Comparison of ENCODE assay signal across 8 mouse cellular contexts in the genomic region with DNA sequence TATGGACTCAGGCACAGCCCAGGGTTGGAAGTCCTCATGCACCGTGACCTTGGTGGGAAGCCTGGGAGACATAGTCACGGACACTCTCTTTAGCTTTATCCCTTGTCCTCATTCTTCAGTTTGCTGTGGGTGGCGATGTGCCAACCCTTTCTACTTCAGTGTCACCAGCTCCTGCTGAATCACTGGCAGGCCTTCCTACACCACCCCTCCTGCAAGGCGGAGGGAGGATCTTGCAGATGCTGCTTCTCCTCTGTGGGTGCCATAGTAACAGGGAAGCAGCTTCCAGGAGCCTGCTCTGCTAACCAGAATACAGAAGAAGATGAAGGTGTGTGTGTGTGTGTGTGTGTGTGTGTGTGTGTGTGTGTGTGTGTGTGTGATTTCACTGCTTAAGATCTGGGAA. TPM values are rescaled to one million over a fixed set of nuclear protein-coding genes. Genes with fewer than 3 reads are reported as not detected.
DNase-seq lines count a peak whose midpoint lies in the region; ATAC-seq and TF ChIP-seq lines count a peak whose summit lies in the region.

No protein-coding gene starts in this region.

- H3K4me1 ChIP-seq in forebrain, embryonic 11.5 days (replicated peaks; ENCODE audit: control insufficient read depth, insufficient read depth, low read length) = no peaks in the 10 kb centered on the region
- no peaks in the 10 kb centered on the region for H3K4me1 ChIP-seq in forebrain, embryonic 10.5 days
- peaks cover 9 to 12% of the 10 kb centered on the region in 2 experiments for H3K4me1 ChIP-seq in MEL (ENCODE audit: control insufficient read depth in 1 of 2, insufficient read depth in 2 of 2, low read length in 2 of 2)

- TF ChIP-seq POLR2A in MEL (IDR thresholded peaks at IDR 0.05; ENCODE audit: control insufficient read depth in 1 of 2, insufficient read depth in 1 of 2, low read depth in 1 of 2, low read length in 2 of 2, poor library complexity in 1 of 2) = no peak

- H3K9ac ChIP-seq in forebrain, embryonic 11.5 days (ENCODE audit: low read length) = no peak overlapping the region
- H3K9ac ChIP-seq in MEL (ENCODE audit: control insufficient read depth, low read depth, low read length, poor library complexity, severe bottlenecking) = no peak overlapping the region

- TF ChIP-seq EP300 in MEL (IDR thresholded peaks at IDR 0.05; ENCODE audit: low read depth in 1 of 2, low read length in 2 of 2) = no peak

- no peak for TF ChIP-seq CTCF in MEL (IDR thresholded peaks at IDR 0.05 in 2 of 3, conservative IDR thresholded peaks at IDR 0.05 in 1 of 3; ENCODE audit: control insufficient read depth in 1 of 3, insufficient read depth in 1 of 3, low read depth in 2 of 3, low read length in 3 of 3, poor library complexity in 1 of 3, severe bottlenecking in 1 of 3)

- H3K4me2 ChIP-seq in forebrain, embryonic 11.5 days (ENCODE audit: low read depth, low read length, severe bottlenecking) = no peak overlapping the region

- H3K4me3 ChIP-seq in forebrain, embryonic 11.5 days (ENCODE audit: low read depth, low read length) = no peak overlapping the region
- H3K4me3 ChIP-seq in forebrain, embryonic 10.5 days = no peak overlapping the region
- H3K4me3 ChIP-seq in MEL (ENCODE audit: control insufficient read depth in 1 of 2, insufficient read depth in 1 of 2, low read depth in 2 of 2, low read length in 2 of 2) = no peak overlapping the region

- H3K27me3 ChIP-seq in forebrain, embryonic 11.5 days (ENCODE audit: control insufficient read depth, insufficient read depth, low read length) = no peaks in the 10 kb centered on the region
- no peaks in the 10 kb centered on the region for H3K27me3 ChIP-seq in forebrain, embryonic 10.5 days (ENCODE audit: poor library complexity, severe bottlenecking)
- H3K27me3 ChIP-seq in MEL (ENCODE audit: control insufficient read depth in 1 of 2, insufficient read depth in 2 of 2, low read length in 2 of 2) = peaks cover 0 to 2% of the 10 kb centered on the region in 2 experiments; a peak in 2 of 4 replicates

- no peaks in the 10 kb centered on the region for H3K36me3 ChIP-seq in forebrain, embryonic 11.5 days (ENCODE audit: control insufficient read depth, insufficient read depth, low read length)
- H3K36me3 ChIP-seq in forebrain, embryonic 10.5 days (replicated peaks) = no peaks in the 10 kb centered on the region
- no peaks in the 10 kb centered on the region; a peak in 2 of 4 replicates for H3K36me3 ChIP-seq in MEL (ENCODE audit: control insufficient read depth in 1 of 2, insufficient read depth in 2 of 2, low read length in 2 of 2)

- peaks cover under 1% of the 10 kb centered on the region for H3K79me2 ChIP-seq in MEL (ENCODE audit: control insufficient read depth, insufficient read depth, low read length, poor library complexity)

- peak; percentile 39 for DNase-seq in forebrain, embryonic 11.5 days (ENCODE audit: low spot score)
- no peak for DNase-seq in forebrain, embryonic 10.5 days (ENCODE audit: extremely low spot score, low spot score)
- DNase-seq in MEL (ENCODE audit: low read depth, low spot score) = peak; percentile 61
- DNase-seq in frontal cortex, postnatal 10 days (ENCODE audit: low spot score in 2 of 2) = peak; percentile 74 to 92
- peak; percentile 84 to 85 for DNase-seq in left cerebral cortex, postnatal 10 days (ENCODE audit: extremely low spot score in 1 of 2, low spot score in 2 of 2)
- DNase-seq in yolk sac, embryonic 10.5 days (ENCODE audit: low spot score) = no peak
- no peak for DNase-seq in heart, postnatal 25 days (ENCODE audit: low spot score)
- DNase-seq in spleen, adult 18-20 months = no peak

- no peaks in the 10 kb centered on the region for H3K9me3 ChIP-seq in forebrain, embryonic 11.5 days (ENCODE audit: control insufficient read depth, low read length)
- H3K9me3 ChIP-seq in forebrain, embryonic 10.5 days = no peaks in the 10 kb centered on the region
- no peaks in the 10 kb centered on the region for H3K9me3 ChIP-seq in MEL (replicated peaks; ENCODE audit: insufficient read depth, low read length)

- TF ChIP-seq RAD21 in MEL (IDR thresholded peaks at IDR 0.05; ENCODE audit: low read depth, low read length) = no peak

- no peak overlapping the region for H3K27ac ChIP-seq in forebrain, embryonic 11.5 days (ENCODE audit: low read depth, low read length)
- H3K27ac ChIP-seq in forebrain, embryonic 10.5 days = no peak overlapping the region
- no peak overlapping the region for H3K27ac ChIP-seq in MEL (ENCODE audit: control insufficient read depth, low read depth, low read length)

- WGBS in forebrain, embryonic 11.5 days = 65% methylated on average over 4 of the region's 4 CpGs
- 74% methylated on average over 4 of the region's 4 CpGs for WGBS in forebrain, embryonic 10.5 days

- no peak for ATAC-seq in forebrain, embryonic 11.5 days (replicated peaks; ENCODE audit: low FRiP score)

- intact Hi-C loops in left cerebral cortex, postnatal 10 days (cut with DNase I) = no loop called here
- intact Hi-C loops in heart, postnatal 25 days (cut with DNase I) = no loop called here

TF ChIP-seq in MEL, 35 proteins besides CTCF, POLR2A, EP300 and RAD21:
- no peak for TF ChIP-seq HCFC1 (IDR thresholded peaks at IDR 0.05; ENCODE audit: low read depth, low read length)
- TF ChIP-seq NRF1 (IDR thresholded peaks at IDR 0.05; ENCODE audit: insufficient read depth, low read depth, low read length, poor library complexity, severe bottlenecking) = no peak
- TF ChIP-seq RCOR1 (IDR thresholded peaks at IDR 0.05; ENCODE audit: low read depth, low read length) = no peak
- TF ChIP-seq GATA1 (IDR thresholded peaks at IDR 0.05; ENCODE audit: low read depth, low read length) = no peak
- no peak for TF ChIP-seq SIN3A (IDR thresholded peaks at IDR 0.05; ENCODE audit: low read length)
- no peak for TF ChIP-seq NELFE (IDR thresholded peaks at IDR 0.05; ENCODE audit: low read depth, low read length)
- no peak for TF ChIP-seq GABPA (IDR thresholded peaks at IDR 0.05; ENCODE audit: low read depth, low read length)
- no peak for TF ChIP-seq TCF12 (IDR thresholded peaks at IDR 0.05; ENCODE audit: low read depth, low read length)
- TF ChIP-seq USF1 (IDR thresholded peaks at IDR 0.05; ENCODE audit: low read depth, low read length) = no peak
- TF ChIP-seq ZNF384 (IDR thresholded peaks at IDR 0.05; ENCODE audit: low read depth, low read length) = no peak
- no peak for TF ChIP-seq SMC3 (IDR thresholded peaks at IDR 0.05; ENCODE audit: low read depth, low read length)

RNA-seq across cellular contexts. Expression of a gene that starts 4.8 kb away (rescaled TPM):
- 142 and 146 TPM in 2 replicates for polyA plus RNA-seq in forebrain, embryonic 11.5 days (2014; fragmentation: Nextera tagmentation; extraction: Ambion mirVana)
- polyA plus RNA-seq in forebrain, embryonic 10.5 days (2016; fragmentation: Nextera tagmentation; extraction: Ambion mirVana) = 152 and 155 TPM in 2 replicates
- total RNA-seq in MEL (2012; rRNA removed) = 83.1 and 85.0 TPM in 2 replicates
- polyA plus RNA-seq in MEL (2012; ENCODE audit: insufficient read depth in 1 of 2, insufficient read length in 2 of 2, low read depth in 1 of 2, low replicate concordance in 2 of 2, missing spikeins in 1 of 2) = 100 to 1,000 TPM; 117 to 681 TPM
- total RNA-seq in left cerebral cortex, postnatal 10 days (2021) = 100 to 1,000 TPM; 183 to 198 TPM
- total RNA-seq in heart, postnatal 25 days (2021) = 10 to 100 TPM; 42.6 to 46.1 TPM

RNA-seq across cellular contexts. Expression of a gene that starts 30.9 kb away (rescaled TPM):
- 56.9 and 59.0 TPM in 2 replicates for polyA plus RNA-seq in forebrain, embryonic 11.5 days (2014; fragmentation: Nextera tagmentation; extraction: Ambion mirVana)
- polyA plus RNA-seq in forebrain, embryonic 10.5 days (2016; fragmentation: Nextera tagmentation; extraction: Ambion mirVana) = 61.5 and 65.3 TPM in 2 replicates
- 26.3 and 26.8 TPM in 2 replicates for total RNA-seq in MEL (2012; rRNA removed)
- polyA plus RNA-seq in MEL (2012; ENCODE audit: insufficient read depth in 1 of 2, insufficient read length in 2 of 2, low read depth in 1 of 2, low replicate concordance in 2 of 2, missing spikeins in 1 of 2) = 10 to 100 TPM in 1 of 2 experiments, not detected in 1; 23.6 TPM
- total RNA-seq in left cerebral cortex, postnatal 10 days (2021) = 10 to 100 TPM; 25.8 to 27.3 TPM
- 10 to 100 TPM in 1 of 2 experiments, 1 to 10 TPM in 1; 8.5 to 10.3 TPM for total RNA-seq in heart, postnatal 25 days (2021)

RNA-seq across cellular contexts. Expression of a gene that starts 31.9 kb away (rescaled TPM):
- 1,299 and 1,307 TPM in 2 replicates for polyA plus RNA-seq in forebrain, embryonic 11.5 days (2014; fragmentation: Nextera tagmentation; extraction: Ambion mirVana)
- polyA plus RNA-seq in forebrain, embryonic 10.5 days (2016; fragmentation: Nextera tagmentation; extraction: Ambion mirVana) = 1,473 and 1,500 TPM in 2 replicates
- 726 and 879 TPM in 2 replicates for total RNA-seq in MEL (2012; rRNA removed)
- polyA plus RNA-seq in MEL (2012; ENCODE audit: insufficient read depth in 1 of 2, insufficient read length in 2 of 2, low read depth in 1 of 2, low replicate concordance in 2 of 2, missing spikeins in 1 of 2) = 100 to 1,000 TPM; 201 to 652 TPM
- total RNA-seq in left cerebral cortex, postnatal 10 days (2021) = 100 to 1,000 TPM; 255 TPM
- total RNA-seq in heart, postnatal 25 days (2021) = 100 to 1,000 TPM; 279 to 311 TPM

RNA-seq across cellular contexts. Expression of a gene that starts 44.2 kb away (rescaled TPM):
- 64.0 and 73.8 TPM in 2 replicates for polyA plus RNA-seq in forebrain, embryonic 11.5 days (2014; fragmentation: Nextera tagmentation; extraction: Ambion mirVana)
- 76.4 and 78.6 TPM in 2 replicates for polyA plus RNA-seq in forebrain, embryonic 10.5 days (2016; fragmentation: Nextera tagmentation; extraction: Ambion mirVana)
- 60.5 and 64.5 TPM in 2 replicates for total RNA-seq in MEL (2012; rRNA removed)
- polyA plus RNA-seq in MEL (2012; ENCODE audit: insufficient read depth in 1 of 2, insufficient read length in 2 of 2, low read depth in 1 of 2, low replicate concordance in 2 of 2, missing spikeins in 1 of 2) = 100 to 1,000 TPM in 1 of 2 experiments, not detected in 1; 115 TPM
- total RNA-seq in left cerebral cortex, postnatal 10 days (2021) = 10 to 100 TPM; 29.3 to 31.7 TPM
- total RNA-seq in heart, postnatal 25 days (2021) = 10 to 100 TPM; 19.5 to 21.9 TPM

RNA-seq across cellular contexts. Expression of a gene that starts 47.2 kb away (rescaled TPM):
- polyA plus RNA-seq in forebrain, embryonic 11.5 days (2014; fragmentation: Nextera tagmentation; extraction: Ambion mirVana) = 2.7 and 5.0 TPM in 2 replicates
- 2.1 TPM in 2 replicates for polyA plus RNA-seq in forebrain, embryonic 10.5 days (2016; fragmentation: Nextera tagmentation; extraction: Ambion mirVana)
- total RNA-seq in MEL (2012; rRNA removed) = 9.6 and 9.9 TPM in 2 replicates
- polyA plus RNA-seq in MEL (2012; ENCODE audit: insufficient read depth in 1 of 2, insufficient read length in 2 of 2, low read depth in 1 of 2, low replicate concordance in 2 of 2, missing spikeins in 1 of 2) = 10 to 100 TPM in 1 of 2 experiments, not detected in 1; 26.2 TPM
- total RNA-seq in left cerebral cortex, postnatal 10 days (2021) = 1 to 10 TPM; 2.1 to 3.9 TPM
- total RNA-seq in heart, postnatal 25 days (2021) = 1 to 10 TPM; 1.2 to 1.6 TPM

Comparison
In these comparisons a context has a peak if more than half of its experiments do, and no peak if none do; other contexts are left out.
1. DNase-seq: peak in forebrain, embryonic 11.5 days (single experiment), MEL (single experiment), frontal cortex, postnatal 10 days (2 of 2) and left cerebral cortex, postnatal 10 days (2 of 2); none in forebrain, embryonic 10.5 days (single experiment), yolk sac, embryonic 10.5 days (single experiment), heart, postnatal 25 days (single experiment) and spleen, adult 18-20 months (0 of 2).